Mouse (Mus musculus) testis, adult 2 months (tissue): ENCODE results near the gene Gm20517.

ENCODE experiments used
- CTCF ChIP-seq: fragments of 200-500 bp; IDR thresholded peaks from 2 replicates; pipeline ENCODE4 v1.5.1; 2012; ENCODE audit warnings: low read depth, mild to moderate bottlenecking, inconsistent platforms, low read length, moderate library complexity; ENCODE audit not compliant: control insufficient read depth, insufficient read depth, insufficient replicate concordance
- POLR2A ChIP-seq: fragments of 200-500 bp; IDR thresholded peaks from 2 replicates; pipeline ENCODE4 v1.6.1; 2012; ENCODE audit warnings: low read depth, mild to moderate bottlenecking, inconsistent platforms, low read length, moderate library complexity; ENCODE audit not compliant: control insufficient read depth

DNA sequence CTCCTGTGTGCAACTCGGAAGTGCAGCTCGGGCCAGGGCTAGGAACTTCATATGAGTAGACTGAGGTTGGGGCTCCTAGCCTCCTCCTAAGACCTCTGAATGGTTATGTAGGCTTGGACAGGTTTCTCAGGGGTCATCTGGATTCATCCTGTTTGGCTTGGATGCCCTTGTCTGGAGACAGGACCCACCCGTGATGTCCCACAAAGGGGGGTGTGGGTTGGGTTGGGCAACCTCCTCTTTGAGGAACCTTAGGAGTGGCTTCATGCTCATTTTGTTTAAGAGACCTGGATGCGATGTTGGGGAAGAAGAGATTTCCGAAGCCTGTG, 14.6 kb upstream of the Gm20517 start:
- TF ChIP-seq POLR2A (no peak), CTCF (no peak)
